Mouse (Mus musculus): Measurements from ENCODE around the gene Higd1c. TPM values are rescaled to one million over a fixed set of nuclear protein-coding genes. Genes with fewer than 3 reads are reported as not detected.
"Not testable (repeated sequence)": the region's sequence is repeated elsewhere in the genome, so short reads cannot be mapped to it uniquely, and the experiment has no call there.

Higd1c gene
- not detected for total RNA-seq (2021)
- long read RNA-seq, experiment 1 = 0 reads
- long read RNA-seq, experiment 2 = 0 reads

DNA sequence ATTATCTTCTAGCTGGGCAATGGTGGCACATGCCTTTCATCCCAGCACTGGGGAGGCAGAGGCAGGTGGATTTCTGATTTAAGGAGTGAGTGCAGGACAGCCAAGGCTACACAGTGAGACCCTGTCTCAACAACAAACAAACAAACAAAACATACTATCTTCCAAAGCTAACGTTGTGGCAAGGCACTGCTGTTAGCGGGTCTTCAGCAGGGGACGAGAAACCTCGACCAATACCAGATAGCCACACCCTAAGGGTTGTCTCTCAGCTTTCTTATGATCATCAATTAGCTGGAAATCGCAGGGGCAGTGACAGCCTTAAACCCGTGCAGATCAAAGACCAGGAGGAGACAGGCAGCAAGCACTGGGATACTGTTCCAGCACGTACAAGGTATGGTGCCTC lies at the start of gene Higd1c:
Higd1c (plus strand) TSS at position 301 of the 400 bp plus-strand sequence.
- DNase-seq (ENCODE audit: low spot score) = no peak

DNA sequence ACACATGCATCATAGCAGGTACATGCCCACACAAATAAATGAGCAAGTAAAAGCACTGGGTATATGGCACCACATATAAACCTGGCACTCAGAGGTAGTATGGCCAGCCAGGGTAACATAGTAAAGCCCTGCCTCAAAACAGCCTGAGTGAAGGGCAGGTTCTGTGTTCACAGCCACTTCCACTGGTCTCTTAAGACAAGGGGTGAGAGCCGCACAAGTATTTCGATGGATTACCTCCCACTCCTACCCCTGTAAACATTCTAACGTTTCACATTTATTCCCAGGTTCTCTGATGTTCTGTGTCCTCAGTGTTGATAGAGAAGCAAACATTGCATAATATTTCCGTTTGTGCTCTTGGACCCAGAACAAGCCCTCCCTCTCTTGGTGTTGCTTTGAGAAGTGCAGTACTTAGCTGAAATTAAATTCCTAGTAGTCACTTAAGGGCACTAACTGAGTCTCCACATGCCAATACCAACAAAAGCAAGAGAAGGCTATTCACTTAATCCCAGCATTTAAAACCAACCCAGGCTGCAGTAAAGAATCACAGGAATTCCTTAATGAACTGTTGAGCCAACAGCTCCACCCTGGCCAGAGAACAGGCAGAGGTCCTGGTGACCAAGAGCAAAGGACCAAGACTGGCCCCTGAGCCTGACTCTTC lies 46.2 kb upstream of the Higd1c start:
- DNase-seq (ENCODE audit: low spot score) = peak; percentile 26

DNA sequence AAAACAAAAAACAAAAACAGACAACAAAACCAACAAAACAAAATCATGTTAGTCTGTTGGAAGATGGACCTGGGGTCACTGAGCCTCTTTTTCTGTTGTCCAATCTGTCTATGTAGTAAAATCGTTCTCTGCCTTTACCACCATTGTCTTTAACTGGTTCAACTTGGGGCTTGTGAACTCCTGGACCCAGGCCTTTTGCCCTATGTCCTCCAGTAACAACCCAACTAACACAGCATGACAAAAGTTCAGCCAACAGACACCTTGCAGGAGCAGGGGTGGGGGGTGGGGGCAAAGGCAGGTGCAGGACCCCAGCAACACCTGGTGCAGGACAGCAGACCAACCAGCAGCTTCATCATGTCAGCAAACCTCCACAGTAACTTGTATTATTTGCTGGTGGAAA lies 44.5 kb upstream of the Higd1c start:
- no peak for DNase-seq (ENCODE audit: low spot score)

DNA sequence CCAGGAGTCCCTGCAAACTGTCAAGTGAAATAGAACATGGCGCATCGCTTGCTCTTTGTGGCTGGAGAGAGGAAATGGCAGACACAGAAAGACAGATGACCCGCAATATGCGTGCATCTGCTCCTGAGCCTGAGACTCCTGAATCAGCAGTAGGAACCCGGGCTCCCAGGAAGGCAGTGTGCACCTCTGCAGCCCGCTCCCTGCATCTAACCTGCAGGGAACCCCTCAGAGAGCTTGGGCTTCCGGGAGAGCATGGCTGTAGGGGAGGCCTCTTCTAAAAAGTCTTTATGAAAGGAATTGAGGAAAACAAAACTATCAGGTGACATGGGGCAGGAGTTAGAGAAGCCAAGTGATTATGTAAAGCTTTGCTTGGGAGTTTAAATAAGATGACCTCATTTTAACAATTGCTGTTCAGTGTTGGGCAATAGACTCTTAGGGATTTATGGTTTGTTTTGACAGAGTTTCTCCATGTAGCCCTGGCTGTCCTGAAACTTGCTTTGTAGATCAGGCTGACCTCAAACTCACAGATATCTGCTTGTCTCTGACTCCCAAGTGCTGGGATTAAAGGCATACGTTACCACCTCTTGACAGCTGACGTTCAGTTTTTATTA lies 43.9 kb upstream of the Higd1c start:
- no peak for DNase-seq (ENCODE audit: low spot score)

DNA sequence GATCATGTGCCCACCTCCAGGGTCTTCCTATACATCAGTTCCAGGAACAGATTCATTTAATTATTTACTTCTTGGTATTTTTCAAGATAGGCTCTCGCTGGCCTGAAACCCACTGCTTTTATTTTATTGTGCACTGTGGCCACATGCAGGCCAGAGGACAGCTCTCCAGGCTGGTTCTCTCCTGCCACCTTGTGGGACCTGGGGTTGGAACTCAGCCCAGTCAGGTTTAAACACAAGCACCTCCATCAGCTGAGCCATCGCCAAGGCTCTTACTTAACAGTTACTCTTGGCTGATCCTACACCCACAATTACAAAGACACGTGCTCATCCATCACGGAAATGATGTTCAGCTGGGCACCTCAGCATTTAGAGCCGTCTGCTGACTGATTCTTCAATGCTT lies 43.2 kb upstream of the Higd1c start:
- DNase-seq (ENCODE audit: low spot score) = peak; percentile 51

DNA sequence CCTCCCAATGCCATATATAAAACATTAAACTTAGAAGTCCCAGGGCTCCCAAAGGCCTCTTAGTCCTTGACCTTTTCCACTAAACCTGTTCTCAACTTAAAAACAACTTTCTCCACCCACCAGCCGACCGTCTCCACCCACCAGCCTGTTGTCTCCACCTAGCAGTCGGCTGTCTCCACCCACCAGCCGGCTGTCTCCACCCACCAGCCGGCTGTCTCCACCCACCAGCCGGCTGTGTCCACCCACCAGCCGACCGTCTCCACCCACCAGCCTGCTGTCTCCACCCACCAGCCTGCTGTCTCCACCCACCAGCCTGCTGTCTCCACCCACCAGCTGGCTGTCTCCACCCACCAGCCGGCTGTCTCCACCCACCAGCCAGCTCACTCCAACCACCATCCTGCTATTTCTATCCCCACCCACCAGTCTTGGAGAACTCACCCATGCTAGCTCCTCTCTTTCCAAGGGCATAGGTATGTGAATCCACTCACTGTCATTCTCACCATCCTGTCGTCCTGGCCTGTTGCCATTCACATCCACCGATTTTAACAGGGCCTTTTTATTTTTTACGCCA lies 40.2 kb upstream of the Higd1c start:
- DNase-seq (ENCODE audit: low spot score) = no peak

DNA sequence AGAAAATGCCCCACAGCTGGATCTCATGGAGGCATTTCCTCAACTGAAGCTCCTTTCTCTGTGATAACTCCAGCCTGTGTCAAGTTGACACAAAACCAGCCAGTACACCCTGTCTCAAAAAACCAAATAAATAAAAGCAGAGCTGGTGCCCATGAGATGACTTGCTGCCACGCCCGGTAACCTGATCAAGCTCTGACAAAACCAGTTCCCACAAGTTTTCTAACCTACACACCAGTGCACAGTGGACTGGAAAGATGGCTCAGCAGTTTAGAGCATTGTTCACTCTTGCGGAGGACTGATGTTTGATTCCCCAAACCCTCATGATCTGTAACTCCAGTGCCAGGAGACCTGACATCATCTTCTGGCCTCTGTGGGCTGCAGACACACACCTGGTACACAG lies 39.1 kb upstream of the Higd1c start:
- no peak for DNase-seq (ENCODE audit: low spot score)

DNA sequence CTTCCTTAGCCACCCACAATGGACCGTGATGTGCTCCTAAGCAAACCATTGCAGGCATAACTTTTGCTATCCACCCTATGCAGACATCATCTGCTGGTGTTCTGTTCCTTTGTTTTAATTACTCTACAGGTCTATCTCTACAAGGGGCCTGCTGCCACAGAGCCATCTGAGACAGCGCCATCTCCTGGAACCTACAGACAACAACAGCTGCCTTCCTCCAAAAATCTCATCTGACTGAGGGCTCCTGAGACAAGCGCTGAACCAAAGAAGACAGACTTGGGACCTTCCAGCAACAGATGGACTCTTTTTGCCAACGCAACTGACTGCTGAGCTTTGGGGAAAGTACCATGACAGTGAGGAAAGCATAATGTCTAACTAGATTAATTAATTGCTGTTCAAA lies 36.3 kb upstream of the Higd1c start:
- DNase-seq (ENCODE audit: low spot score) = not testable (repeated sequence)

DNA sequence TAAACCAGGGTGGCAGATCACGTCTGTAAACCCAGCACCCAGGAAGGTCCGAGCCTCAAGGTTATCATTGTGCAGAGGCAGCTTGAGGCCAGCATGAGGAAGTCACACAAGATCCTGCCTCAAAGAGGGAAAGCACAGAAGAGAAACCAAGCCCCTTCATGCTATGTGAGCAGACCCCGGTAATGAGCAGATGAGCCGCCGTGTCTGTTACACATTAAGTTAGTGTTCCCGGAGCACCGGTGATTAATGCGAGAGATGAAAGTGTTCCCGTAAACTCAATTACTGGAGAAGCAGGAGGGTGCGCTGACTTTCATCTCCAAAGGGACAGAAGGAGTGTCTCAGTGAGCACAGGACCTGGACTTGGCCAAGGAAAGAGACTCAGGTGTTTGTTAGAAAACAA lies 35.0 kb upstream of the Higd1c start:
- DNase-seq (ENCODE audit: low spot score) = not testable (repeated sequence)

DNA sequence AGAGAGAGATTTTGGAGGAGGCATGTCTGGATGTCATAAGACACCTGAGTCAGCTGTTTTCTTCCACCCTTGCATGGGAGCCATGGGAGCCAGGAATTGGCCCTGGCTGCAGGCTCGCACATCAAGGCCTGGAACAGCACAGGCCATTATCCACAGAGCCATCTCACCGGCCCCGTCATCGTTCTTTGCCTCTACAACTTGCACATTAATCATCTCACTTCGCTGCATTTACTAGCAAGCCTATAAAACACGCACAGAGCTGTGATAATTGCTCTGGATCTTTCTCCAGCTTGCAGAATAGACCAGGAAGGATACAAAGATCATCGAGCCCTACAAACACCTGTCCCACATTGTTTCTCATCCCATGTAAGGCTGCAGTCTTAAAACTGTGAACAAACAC lies 33.6 kb upstream of the Higd1c start:
- DNase-seq (ENCODE audit: low spot score) = no peak

DNA sequence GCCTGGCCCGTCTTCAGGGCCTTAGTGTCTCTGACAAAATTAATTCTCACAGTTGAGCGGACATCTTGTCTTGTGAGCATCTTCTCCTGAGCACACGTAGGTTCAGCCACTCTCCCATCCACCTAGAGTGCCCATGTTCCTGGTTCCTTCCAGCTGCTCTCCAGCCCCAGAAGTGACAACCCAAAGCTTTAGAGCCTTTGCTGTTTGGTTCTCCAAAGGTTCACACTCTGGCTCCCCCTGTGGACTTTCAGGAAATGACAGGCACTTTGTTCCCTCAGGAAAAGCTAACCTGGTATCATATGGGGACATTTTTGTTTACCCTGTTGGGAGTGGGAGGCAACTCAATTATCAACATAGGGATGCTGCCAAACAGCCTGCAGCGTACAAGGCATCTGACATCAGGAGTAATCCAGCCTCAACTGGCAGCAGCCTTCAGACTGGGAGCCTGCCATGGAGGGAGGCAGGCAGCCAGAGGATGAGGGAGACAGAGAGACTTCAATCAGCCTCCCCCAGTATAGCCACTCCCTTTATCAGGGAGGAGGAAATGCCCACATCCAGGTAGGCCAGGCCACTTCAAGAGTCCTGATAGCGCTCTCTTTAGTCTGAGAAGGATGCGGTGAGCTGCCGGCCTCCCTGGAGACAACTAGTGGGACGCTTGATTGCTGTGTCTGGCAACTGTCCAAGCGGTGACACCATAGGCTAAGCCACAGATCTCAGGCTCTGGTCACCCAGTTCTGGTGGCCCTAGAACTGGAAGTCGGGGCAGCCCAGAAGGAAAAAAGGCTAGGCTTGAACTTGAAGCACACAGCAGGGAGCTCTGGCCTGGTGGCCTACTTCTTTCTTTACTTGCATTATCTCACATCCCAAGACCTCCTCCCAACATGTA lies 32.0 kb upstream of the Higd1c start:
- not testable (repeated sequence) for DNase-seq (ENCODE audit: low spot score)

DNA sequence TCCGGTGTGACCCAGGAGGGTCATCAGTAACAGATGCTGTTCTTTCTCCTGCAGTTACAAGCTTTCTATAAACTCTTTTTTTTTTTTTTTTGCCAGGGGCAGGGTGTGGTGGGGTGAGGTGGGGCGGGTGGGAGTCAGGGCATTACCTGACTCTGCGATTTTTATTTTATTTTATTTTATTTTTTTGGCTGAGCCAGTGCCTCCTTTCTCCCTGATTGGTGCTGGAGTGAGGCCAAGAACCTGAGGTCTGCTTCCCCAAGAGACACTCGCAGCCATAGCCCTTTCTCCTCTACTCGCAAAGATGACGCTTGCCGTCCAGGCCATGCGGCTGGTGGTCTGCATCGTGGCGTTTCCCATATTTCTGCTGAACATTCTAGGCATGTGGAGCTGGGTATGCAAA lies 29.7 kb upstream of the Higd1c start, which contains the start of gene Mettl7a3:
Mettl7a3 (plus strand) TSS at position 301 of the 400 bp plus-strand sequence.
- DNase-seq (ENCODE audit: low spot score) = no peak

DNA sequence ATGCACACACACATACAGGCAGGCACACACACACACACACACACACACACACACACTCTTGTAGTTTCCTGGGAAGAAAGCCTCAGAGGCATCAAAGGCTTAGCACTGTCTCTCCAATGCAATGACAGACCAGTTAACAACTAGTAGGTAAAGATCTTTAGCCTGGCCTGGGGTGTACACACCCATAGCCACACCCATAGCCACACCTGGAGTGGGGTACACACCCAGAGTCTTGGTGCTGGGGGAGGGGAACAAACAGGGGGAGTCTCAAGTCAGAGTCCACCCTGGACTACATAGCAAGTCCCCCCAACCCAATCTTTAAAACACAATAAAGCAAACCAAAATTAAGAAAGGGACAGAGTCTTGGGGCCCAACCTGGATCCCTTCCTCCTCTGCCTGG lies 27.0 kb upstream of the Higd1c start:
- not testable (repeated sequence) for DNase-seq (ENCODE audit: low spot score)

DNA sequence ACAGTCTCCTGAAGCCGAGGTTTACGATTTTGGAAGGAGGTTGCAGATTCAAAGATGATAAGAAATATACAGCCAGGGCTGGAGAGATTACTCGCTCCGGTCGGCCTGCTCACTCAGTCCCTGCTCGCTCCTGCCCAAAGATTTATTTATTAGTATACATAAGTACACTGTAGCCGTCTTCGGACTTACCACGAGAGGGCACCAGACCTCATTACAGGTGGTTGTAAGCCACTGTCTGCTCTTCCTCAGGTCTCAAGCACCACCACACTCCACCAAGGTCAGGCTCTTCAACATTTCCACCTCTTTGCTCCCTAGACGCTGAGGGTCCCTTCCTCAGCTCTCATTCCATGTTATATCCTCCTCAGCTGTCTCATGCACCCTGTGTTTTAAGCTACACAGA lies 26.5 kb upstream of the Higd1c start:
- DNase-seq (ENCODE audit: low spot score) = peak; percentile 75

DNA sequence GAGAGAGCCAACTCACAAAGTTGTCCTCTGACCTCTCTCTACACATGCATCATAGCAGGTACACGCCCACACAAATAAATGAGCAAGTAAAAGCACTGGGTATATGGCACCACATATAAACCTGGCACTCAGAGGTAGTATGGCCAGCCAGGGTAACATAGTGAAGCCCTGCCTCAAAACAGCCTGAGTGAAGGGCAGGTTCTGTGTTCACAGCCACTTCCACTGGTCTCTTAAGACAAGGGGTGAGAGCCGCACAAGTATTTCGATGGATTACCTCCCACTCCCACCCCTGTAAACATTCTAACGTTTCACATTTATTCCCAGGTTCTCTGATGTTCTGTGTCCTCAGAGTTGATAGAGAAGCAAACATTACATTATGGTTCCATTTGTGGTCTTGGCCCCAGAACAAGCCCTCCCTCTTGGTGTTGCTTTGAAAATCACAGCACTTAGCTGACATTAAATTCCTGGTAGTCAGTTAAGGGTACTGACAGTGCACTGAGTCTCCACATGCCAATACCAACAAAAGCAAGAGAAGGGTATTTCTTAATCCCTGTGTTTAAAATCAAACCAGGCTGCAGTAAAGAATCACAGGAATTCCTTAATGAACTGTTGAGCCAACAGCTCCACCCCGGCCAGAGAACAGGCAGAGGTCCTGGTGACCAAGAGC lies 22.9 kb upstream of the Higd1c start:
- not testable (repeated sequence) for DNase-seq (ENCODE audit: low spot score)

DNA sequence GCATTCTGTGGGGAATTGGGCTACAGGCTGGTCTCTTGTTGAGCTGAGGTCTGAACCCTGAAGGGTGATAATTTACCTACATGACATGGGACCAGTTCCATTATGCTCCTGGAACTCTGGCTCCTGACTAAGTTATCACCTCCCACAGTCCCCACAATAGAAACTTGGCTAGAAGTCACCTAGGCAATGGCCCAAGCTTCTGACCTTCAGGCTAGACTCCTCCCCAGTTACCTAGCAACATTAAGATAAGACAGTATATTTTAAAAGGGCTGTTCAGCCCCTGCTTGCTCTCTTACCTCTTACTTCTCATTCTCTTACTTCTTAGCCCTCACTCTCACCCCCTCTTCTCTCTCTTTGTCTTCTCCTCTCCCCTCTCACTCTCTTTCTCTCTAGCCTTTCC lies 18.9 kb upstream of the Higd1c start:
- DNase-seq (ENCODE audit: low spot score) = no peak

DNA sequence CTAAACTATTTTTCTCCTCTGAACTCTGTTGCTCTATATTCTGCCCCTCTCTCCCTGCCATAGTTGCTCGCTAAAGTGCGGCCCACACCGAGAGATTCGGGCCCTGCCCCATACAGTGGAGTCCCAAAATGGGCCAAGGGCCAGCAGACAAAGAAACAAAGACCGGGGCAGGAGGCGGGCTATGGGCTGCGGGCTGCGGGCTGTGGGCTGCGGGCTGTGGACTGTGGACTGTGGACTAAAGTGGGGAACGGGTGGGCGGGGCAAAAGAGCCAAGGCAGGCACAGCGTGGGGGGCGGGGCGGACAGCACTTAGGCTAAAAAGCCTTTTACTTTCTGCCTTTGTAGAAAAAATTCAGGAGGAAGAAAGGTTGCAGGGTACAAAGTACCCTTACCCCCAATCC lies 17.6 kb upstream of the Higd1c start:
- DNase-seq (ENCODE audit: low spot score) = no peak

DNA sequence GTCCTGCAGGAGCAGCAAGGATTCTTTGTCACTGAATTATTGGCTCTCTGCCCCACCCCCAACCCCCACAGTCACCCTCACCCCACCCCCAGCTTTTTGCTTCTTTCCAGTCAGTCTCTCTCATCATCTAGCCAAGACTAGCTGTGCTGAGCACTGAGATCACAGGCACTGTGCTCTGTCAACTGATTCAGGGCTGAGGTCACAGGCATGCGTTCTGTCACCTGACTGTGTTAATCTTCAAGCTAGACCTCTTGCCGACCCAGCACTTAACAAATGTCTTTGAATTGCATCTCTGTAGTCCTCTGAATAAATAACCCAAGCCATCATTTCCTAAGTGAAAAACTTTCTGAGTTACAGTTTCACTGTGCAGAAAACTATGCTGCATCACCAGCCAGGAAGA lies 14.8 kb upstream of the Higd1c start:
- DNase-seq (ENCODE audit: low spot score) = no peak

DNA sequence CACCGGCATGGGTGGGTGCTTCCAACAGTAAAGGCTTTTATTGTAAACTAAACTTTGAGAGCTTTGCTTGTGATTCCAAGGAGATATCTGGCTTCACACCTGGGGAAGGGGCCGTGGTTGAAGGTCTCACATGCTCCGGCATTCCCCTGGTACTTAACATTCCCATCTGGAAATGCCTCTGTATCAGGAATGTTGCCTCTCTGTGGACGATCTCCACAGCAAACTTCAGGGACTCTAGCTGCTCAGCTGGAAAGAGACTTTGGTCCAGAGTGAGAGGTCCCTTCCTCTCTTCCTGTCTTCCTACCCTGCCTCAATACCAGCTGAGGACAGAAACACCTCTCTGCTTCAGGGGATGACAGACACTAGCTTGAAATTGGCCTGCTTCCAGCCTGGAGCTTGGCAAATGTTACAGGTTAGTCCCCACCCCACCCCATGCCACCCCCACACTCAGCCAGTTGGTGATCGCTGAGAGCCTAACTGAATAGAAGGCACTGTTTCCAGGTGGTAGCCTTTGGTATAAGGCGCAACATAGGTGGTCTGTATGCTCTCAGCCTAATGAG lies 12.8 kb upstream of the Higd1c start:
- DNase-seq (ENCODE audit: low spot score) = no peak

DNA sequence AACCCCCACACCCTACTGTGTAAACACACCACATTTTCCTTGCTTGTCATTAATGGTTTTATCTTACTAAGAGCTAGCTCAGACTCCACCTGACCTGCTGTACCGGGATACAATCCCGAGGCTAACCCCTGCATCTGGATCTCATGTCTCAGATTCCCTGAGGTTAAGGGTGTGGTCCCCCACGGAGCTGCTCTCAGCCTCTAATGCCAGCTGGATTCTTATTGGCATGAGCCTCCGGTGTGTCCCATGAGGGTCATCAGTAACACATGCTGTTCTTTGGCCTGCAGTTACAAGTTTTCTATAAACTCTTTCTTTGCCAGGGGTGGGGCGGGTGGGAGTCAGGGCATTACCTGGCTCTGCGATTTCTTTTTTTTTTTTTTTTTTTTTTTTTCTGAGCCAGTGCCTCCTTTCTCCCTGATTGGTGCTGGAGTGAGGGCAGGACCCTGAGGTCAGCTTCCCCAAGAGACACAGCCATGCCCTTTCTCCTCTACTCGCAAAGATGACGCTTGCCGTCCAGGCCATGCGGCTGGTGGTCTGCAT lies 11.6 kb upstream of the Higd1c start, which contains the start of the genes Methig1 and Mettl7a2:
Methig1 (plus strand) TSS at position 439 of the 540 bp plus-strand sequence.
Mettl7a2 (plus strand) TSS at position 490 of the 540 bp plus-strand sequence.
- no peak for DNase-seq (ENCODE audit: low spot score)

DNA sequence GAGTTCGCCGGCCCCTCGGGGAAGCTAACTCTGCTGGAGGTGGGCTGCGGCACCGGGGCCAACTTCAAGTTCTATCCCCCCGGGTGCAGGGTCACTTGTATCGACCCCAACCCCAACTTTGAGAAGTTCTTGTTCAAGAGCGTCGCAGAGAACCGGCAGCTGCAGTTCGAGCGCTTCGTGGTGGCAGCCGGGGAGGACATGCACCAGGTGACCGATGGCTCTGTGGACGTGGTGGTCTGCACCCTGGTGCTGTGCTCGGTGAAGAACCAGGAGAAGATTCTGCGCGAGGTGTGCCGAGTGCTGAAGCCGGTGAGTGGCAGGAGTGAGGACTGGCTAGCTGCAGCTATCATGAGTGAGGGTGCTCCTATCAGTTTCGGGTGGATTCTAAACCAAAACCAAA lies 10.9 kb upstream of the Higd1c start:
- DNase-seq (ENCODE audit: low spot score) = not testable (repeated sequence)

Data from gastrocnemius, adult 18-20 months (tissue).